Mouse (Mus musculus) cerebellum, adult 2 months (tissue): ENCODE results near the gene Prr12.

Experiments
- CTCF ChIP-seq: fragments of 200-500 bp; IDR thresholded peaks from 2 replicates; pipeline ENCODE4 v1.5.1; 2011; ENCODE audit warnings: low read depth, mild to moderate bottlenecking, control low read depth, low read length, moderate library complexity, borderline replicate concordance; ENCODE audit not compliant: insufficient read depth
- POLR2A ChIP-seq: fragments of 200-500 bp; IDR thresholded peaks from 2 replicates; pipeline ENCODE4 v1.6.1; 2011; ENCODE audit warnings: low read length, control low read depth, borderline replicate concordance; ENCODE audit not compliant: insufficient read depth

- TF ChIP-seq POLR2A (no peak), CTCF (no peak)
These were observed at the start of gene Prr12 for GRCm38 (mm10) chr7:45052862-45053116.
